Mouse (Mus musculus) heart, adult 2 months (tissue): ENCODE data around the gene Prkacb.

Source experiments
- CTCF ChIP-seq: fragments of 200-600 bp; IDR thresholded peaks from 2 replicates; pipeline ENCODE4 v1.8.1; 2022; ENCODE audit warnings: antibody characterized with exemption, mild to moderate bottlenecking, moderate library complexity
- EP300 ChIP-seq: fragments of 200-500 bp; IDR thresholded peaks from 2 replicates; pipeline ENCODE4 v1.6.1; 2011; ENCODE audit warnings: low read depth, low read length, control low read depth; ENCODE audit not compliant: insufficient read depth

- TF ChIP-seq EP300, result no peak
- TF ChIP-seq CTCF, result no peak
Measured at GRCm38 (mm10) chr3:146735657-146736056, 77.1 kb downstream of the Prkacb start.
